Mouse (Mus musculus) myocyte (in vitro differentiated cells): ENCODE results near the gene Mmp19.
"Not testable (repeated sequence)": the region's sequence is repeated elsewhere in the genome, so short reads cannot be mapped to it uniquely, and the experiment has no call there.

ENCODE experiments used
- CEBPB ChIP-seq: IDR thresholded peaks from 2 replicates; pipeline ENCODE4 v1.6.1; 2011; ENCODE audit warnings: mild to moderate bottlenecking, moderate library complexity; ENCODE audit not compliant: poor library complexity, insufficient read depth, severe bottlenecking
- E2F4 ChIP-seq: IDR thresholded peaks from one replicate; pipeline ENCODE4 v1.6.1; 2011; ENCODE audit warnings: mild to moderate bottlenecking, control low read depth, moderate library complexity; ENCODE audit not compliant: insufficient read depth
- MAX ChIP-seq: IDR thresholded peaks from one replicate; pipeline ENCODE4 v1.6.1; 2011; ENCODE audit warnings: low read depth, mild to moderate bottlenecking, control low read depth
- MYOD1 ChIP-seq, 3 experiments: IDR thresholded peaks; one replicate each; pipeline ENCODE4 v1.6.1; 2011; ENCODE audit warnings: control low read depth in 2 of 3, low read depth in 2 of 3, mild to moderate bottlenecking in 2 of 3, moderate library complexity in 1 of 3; ENCODE audit not compliant: insufficient read length in 2 of 3, control insufficient read depth in 1 of 3
- MYOG ChIP-seq, 3 experiments: IDR thresholded peaks; one replicate each; pipeline ENCODE4 v1.6.1; 2011; ENCODE audit warnings: control low read depth in 2 of 3, low read depth in 2 of 3, mild to moderate bottlenecking in 2 of 3; ENCODE audit not compliant: insufficient read length in 2 of 3, control insufficient read depth in 1 of 3, insufficient read depth in 1 of 3
- POLR2A ChIP-seq: IDR thresholded peaks from one replicate; pipeline ENCODE4 v1.6.1; 2011; ENCODE audit warnings: low read depth, mild to moderate bottlenecking, control low read depth, moderate library complexity; ENCODE audit not compliant: insufficient read length
- POLR2AphosphoS2 ChIP-seq: IDR thresholded peaks from one replicate; pipeline ENCODE4 v1.6.1; 2011; ENCODE audit warnings: low read depth, control low read depth; ENCODE audit not compliant: insufficient read length
- REST ChIP-seq: IDR thresholded peaks from one replicate; pipeline ENCODE4 v1.6.1; 2011; ENCODE audit warnings: mild to moderate bottlenecking, control low read depth, moderate library complexity; ENCODE audit not compliant: insufficient read depth, insufficient read length
- SRF ChIP-seq: IDR thresholded peaks from one replicate; pipeline ENCODE4 v1.6.1; 2011; ENCODE audit warnings: low read depth; ENCODE audit not compliant: control insufficient read depth, insufficient read length
- TCF12 ChIP-seq: IDR thresholded peaks from one replicate; pipeline ENCODE4 v1.6.1; 2011; ENCODE audit warnings: mild to moderate bottlenecking, control low read depth; ENCODE audit not compliant: poor library complexity, insufficient read depth, severe bottlenecking
- TCF3 ChIP-seq: IDR thresholded peaks from one replicate; pipeline ENCODE4 v1.6.1; 2011; ENCODE audit warnings: low read depth, control low read depth; ENCODE audit not compliant: insufficient read length
- USF1 ChIP-seq: IDR thresholded peaks from one replicate; pipeline ENCODE4 v1.6.1; 2011; ENCODE audit warnings: low read depth, mild to moderate bottlenecking, control low read depth, moderate library complexity

GRCm38 (mm10) chr10:128823087-128823486 lies 32.4 kb downstream of the Mmp19 start:
- TF ChIP-seq TCF12; POLR2A; USF1; SRF; MAX; TCF3; POLR2AphosphoS2; E2F4; MYOG (IDR thresholded peaks at IDR 0.05; ENCODE audit: control insufficient read depth in 1 of 3, insufficient read depth in 1 of 3, insufficient read length in 2 of 3, low read depth in 2 of 3); MYOD1 (IDR thresholded peaks at IDR 0.05; ENCODE audit: control insufficient read depth in 1 of 3, insufficient read length in 2 of 3, low read depth in 2 of 3); REST; CEBPB: not testable (repeated sequence)
